Mouse (Mus musculus) lung, embryonic 15.5 days (tissue): ENCODE measurements around the gene Atg4d. TPM values are rescaled to one million over a fixed set of nuclear protein-coding genes. Genes with fewer than 3 reads are reported as not detected.
"Not testable (repeated sequence)": the region's sequence is repeated elsewhere in the genome, so short reads cannot be mapped to it uniquely, and the experiment has no call there.

Source experiments
- ATAC-seq: fragments of 200-750 bp; cut with Nextera tagmentation; 2 replicates; pipeline ENCODE4 v1.8.0; 2017; ENCODE audit warnings: moderate number of reproducible peaks, borderline replicate concordance; ENCODE audit not compliant: low FRiP score, low TSS enrichment; ENCODE audit errors: extremely low read depth
- H3K27ac ChIP-seq: fragments of 300-500 bp; sonication (generic); 2 replicates; pipeline ENCODE4 v1.5.1; 2015; ENCODE audit warnings: moderate library complexity, mild to moderate bottlenecking, inconsistent platforms
- H3K27me3 ChIP-seq: fragments of 300-500 bp; sonication (generic); 2 replicates; pipeline ENCODE4 v1.6.1; 2015; ENCODE audit warnings: inconsistent platforms
- H3K36me3 ChIP-seq: fragments of 300-500 bp; sonication (generic); 2 replicates; pipeline ENCODE4 v1.6.1; 2015; ENCODE audit warnings: inconsistent platforms
- H3K4me1 ChIP-seq: fragments of 300-500 bp; sonication (generic); 2 replicates; pipeline ENCODE4 v1.6.1; 2015; ENCODE audit warnings: inconsistent platforms
- H3K4me2 ChIP-seq: fragments of 300-500 bp; sonication (generic); 2 replicates; pipeline ENCODE4 v1.6.1; 2015; ENCODE audit warnings: inconsistent platforms, mild to moderate bottlenecking, moderate library complexity
- H3K4me3 ChIP-seq: fragments of 300-500 bp; sonication (generic); 2 replicates; pipeline ENCODE4 v1.5.1; 2015; ENCODE audit warnings: mild to moderate bottlenecking, inconsistent platforms
- H3K9ac ChIP-seq: fragments of 300-500 bp; sonication (generic); 2 replicates; pipeline ENCODE4 v1.6.1; 2015; ENCODE audit warnings: inconsistent platforms
- H3K9me3 ChIP-seq: fragments of 300-500 bp; sonication (generic); 2 replicates; pipeline ENCODE4 v1.6.1; 2016; ENCODE audit warnings: inconsistent platforms
- WGBS: fragments of 180-500 bp; shearing (Covaris S2); methylation state at CpG from one replicate; pipeline ENCODE4 v1.1.7; 2015; 5-methylcytosine and 5-hydroxymethylcytosine counted together
- polyA plus RNA-seq: library from polyadenylated mRNA; unstranded; fragments of >200 nt; fragmentation: Nextera tagmentation; extraction: Ambion mirVana; gene quantifications from 2 replicates; pipeline ENCODE4 v1.2.1, GENCODE M21; 2015

Atg4d gene
- polyA plus RNA-seq, 1 experiment from 2014 or later: 42.8 TPM

DNA sequence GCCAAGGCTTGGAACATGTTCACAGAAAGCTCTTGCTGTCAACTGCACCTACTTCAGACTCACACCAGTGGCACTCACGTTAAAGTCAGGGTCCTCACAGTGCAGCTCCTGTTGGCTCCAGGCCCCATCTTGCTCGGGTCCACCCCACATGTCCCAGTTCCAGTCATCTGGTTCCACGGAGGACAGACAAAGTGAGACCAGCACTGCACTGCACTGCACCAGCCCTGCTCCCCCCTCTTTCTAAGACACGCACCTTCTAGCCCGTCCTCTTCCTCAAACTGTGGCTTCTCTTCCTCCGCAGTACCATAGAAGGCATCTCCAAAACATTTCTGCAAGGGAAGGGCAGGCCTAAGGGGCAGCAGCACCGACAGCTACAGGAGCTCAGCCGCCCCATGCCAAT, 11.2 kb downstream of the Atg4d start:
- ATAC-seq: no peak
- Histone ChIP-seq H3K4me1 (no peaks in the 10 kb centered on the region), H3K4me2 (no peak overlapping the region), H3K9ac (no peak overlapping the region), H3K4me3 (no peak overlapping the region), H3K36me3 (peaks cover 89% of the 10 kb centered on the region), H3K9me3 (no peaks in the 10 kb centered on the region), H3K27me3 (no peaks in the 10 kb centered on the region), H3K27ac (no peak overlapping the region)
- 87% methylated on average over 8 of the region's 8 CpGs for WGBS

DNA sequence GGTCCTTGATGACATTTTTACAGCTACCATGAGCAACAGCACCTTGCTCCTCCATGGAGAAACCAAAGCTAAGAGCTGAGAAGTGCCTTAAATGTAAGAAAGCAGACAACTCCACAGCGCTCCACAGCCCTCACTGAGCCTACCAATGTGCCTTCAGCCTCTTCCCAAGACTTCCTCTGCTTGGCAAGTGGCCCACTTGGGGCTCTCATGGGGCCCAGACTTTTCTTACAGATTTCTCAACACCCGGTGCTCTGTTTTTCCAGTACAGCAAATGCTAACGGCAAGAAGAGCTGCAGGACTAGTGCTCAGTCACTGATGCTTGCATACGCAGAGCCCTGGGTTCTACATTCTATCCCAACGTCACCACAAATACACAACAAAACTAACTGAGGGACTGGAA, 12.7 kb downstream of the Atg4d start:
- Histone ChIP-seq H3K4me1 (no peaks in the 10 kb centered on the region), H3K27me3 (no peaks in the 10 kb centered on the region), H3K9ac (no peak overlapping the region), H3K27ac (no peak overlapping the region), H3K36me3 (peaks cover 84% of the 10 kb centered on the region), H3K4me2 (no peak overlapping the region), H3K9me3 (no peaks in the 10 kb centered on the region), H3K4me3 (no peak overlapping the region)
- no peak for ATAC-seq
- 91% methylated on average over 5 of the region's 5 CpGs for WGBS

DNA sequence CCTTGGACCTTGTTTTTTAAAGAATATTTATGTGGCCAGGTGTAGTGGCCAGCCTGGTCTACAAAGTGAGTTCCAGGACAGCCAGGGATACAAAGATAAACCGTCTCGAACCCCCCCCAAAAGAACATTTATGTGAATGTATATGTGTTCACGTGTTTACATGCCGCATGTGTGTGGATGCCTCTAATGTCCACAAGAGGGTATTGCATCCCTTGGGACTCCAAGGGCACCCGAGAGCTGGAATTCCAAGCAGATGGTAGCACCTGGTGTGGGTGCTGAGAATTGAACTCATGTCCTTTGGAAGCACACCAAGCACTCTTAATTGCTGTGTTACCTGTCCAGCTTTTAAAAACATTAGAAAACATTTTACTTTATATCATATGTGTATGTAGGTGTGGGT, 18.5 kb downstream of the Atg4d start:
- WGBS: 84% methylated on average over 5 of the region's 5 CpGs
- ATAC-seq: no peak
- Histone ChIP-seq H3K9ac (no peak overlapping the region), H3K27ac (no peak overlapping the region), H3K4me1 (peaks cover 11% of the 10 kb centered on the region), H3K9me3 (no peaks in the 10 kb centered on the region), H3K36me3 (peaks cover 46% of the 10 kb centered on the region), H3K27me3 (no peaks in the 10 kb centered on the region), H3K4me2 (no peak overlapping the region), H3K4me3 (no peak overlapping the region)

DNA sequence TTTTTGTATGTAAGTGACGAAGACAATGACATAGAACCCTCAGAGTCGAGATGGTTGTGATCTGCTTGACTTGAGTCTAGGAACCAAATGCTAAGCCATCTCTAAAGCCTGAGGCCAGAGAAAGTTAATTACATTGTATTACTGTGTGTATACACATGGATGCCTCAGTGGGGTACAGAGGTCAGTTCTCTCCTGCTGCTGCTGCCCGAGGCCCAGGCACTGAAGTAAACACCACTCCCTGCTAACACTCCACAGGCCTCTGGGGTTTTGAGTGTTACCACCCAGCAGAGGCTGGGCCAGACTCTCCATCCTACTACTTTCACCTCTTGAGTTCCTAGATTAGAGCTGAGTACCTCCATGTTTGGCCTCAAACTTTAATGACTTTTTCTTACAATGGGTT, 18.9 kb downstream of the Atg4d start:
- H3K36me3 ChIP-seq: peaks cover 43% of the 10 kb centered on the region
- 67% methylated on average over 3 of the region's 3 CpGs for WGBS
- H3K9me3 ChIP-seq: no peaks in the 10 kb centered on the region
- no peak overlapping the region for H3K27ac ChIP-seq
- no peak overlapping the region for H3K4me2 ChIP-seq
- no peak overlapping the region for H3K4me3 ChIP-seq
- H3K27me3 ChIP-seq: no peaks in the 10 kb centered on the region
- no peak overlapping the region for H3K9ac ChIP-seq
- peaks cover 15% of the 10 kb centered on the region for H3K4me1 ChIP-seq
- ATAC-seq: no peak

DNA sequence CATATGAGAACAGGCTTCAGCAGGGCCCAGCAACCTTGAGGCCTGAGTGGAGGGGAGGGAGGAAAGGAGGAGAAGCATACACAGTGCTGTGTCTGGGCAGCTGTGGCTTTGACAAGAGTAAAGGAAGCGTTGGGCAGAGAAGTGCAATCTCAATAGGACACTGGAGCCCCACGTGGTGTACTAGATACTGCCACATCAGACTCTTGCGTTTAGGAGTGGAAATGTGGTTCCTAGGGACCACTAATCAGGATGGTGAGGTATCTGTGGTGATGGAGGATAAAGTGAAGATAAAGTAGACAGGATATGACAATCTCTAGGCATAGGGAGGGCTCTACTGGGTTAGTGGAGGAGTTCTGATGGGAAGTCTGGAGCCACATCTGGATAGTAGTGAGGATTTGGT, 21.7 kb downstream of the Atg4d start:
- peak overlapping the region; percentile 76 for H3K4me2 ChIP-seq
- WGBS: 56% methylated on average over 3 of the region's 3 CpGs
- H3K27ac ChIP-seq: no peak overlapping the region
- peaks cover 29% of the 10 kb centered on the region for H3K4me1 ChIP-seq
- ATAC-seq: no peak
- H3K36me3 ChIP-seq: peaks cover 19% of the 10 kb centered on the region
- no peaks in the 10 kb centered on the region for H3K27me3 ChIP-seq
- peak overlapping the region; percentile 67 for H3K4me3 ChIP-seq
- no peaks in the 10 kb centered on the region for H3K9me3 ChIP-seq
- H3K9ac ChIP-seq: peak overlapping the region; percentile 60

DNA sequence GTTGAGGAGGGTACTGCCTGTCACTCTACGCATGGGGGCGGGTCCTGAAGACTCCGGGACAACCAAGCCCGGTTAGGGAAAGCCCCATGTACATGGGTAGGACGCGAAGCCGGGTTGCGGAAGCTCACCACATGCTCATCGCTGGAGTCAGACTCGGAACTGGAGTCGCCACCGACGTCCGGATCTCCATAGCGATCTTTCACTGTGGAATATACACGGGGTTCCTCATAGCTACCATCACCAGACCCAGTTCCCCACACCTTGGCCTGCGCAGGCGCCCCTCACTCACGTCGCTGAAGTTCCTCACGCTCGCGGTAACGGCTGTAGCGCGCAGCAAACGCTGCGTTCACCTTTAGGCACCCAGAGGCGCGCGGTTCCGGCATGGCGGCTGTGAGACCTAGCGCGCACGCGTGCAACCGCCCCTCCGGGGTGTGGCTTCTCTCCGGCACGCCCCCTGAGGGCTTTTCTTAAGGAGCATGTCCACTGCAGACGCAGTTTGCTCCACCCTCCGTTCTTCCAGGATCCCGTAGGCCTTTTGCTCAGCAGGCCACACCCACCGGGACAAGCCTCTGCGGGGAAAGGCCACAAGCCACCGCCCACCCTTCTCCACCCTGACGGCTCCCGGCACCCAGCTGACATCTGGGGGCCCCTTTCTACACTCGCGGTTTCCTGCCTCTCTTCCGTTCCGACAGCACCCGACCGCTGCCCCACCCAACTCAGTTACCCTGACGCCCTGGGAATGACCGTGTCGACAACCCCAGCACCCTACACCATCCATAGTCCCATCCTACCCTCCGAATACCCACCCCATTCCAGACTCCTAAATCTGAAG, 22.7 kb downstream of the Atg4d start, which contains the start of gene Kri1:
Gene Kri1 (minus strand): TSS at position 399 of the 832 bp plus-strand sequence.
- H3K4me1 ChIP-seq: peaks cover 29% of the 10 kb centered on the region
- ATAC-seq: peak; percentile 76
- peak within 1 kb of the TSS; percentile 60 for H3K9ac ChIP-seq
- WGBS: under 1% methylated on average over 59 of the region's 59 CpGs
- H3K4me2 ChIP-seq: peak within 1 kb of the TSS; percentile 76
- peak within 1 kb of the TSS; percentile 80 for H3K27ac ChIP-seq
- no peaks in the 10 kb centered on the region for H3K9me3 ChIP-seq
- peak within 1 kb of the TSS; percentile 67 for H3K4me3 ChIP-seq
- H3K36me3 ChIP-seq: peaks cover 14% of the 10 kb centered on the region
- H3K27me3 ChIP-seq: no peaks in the 10 kb centered on the region

DNA sequence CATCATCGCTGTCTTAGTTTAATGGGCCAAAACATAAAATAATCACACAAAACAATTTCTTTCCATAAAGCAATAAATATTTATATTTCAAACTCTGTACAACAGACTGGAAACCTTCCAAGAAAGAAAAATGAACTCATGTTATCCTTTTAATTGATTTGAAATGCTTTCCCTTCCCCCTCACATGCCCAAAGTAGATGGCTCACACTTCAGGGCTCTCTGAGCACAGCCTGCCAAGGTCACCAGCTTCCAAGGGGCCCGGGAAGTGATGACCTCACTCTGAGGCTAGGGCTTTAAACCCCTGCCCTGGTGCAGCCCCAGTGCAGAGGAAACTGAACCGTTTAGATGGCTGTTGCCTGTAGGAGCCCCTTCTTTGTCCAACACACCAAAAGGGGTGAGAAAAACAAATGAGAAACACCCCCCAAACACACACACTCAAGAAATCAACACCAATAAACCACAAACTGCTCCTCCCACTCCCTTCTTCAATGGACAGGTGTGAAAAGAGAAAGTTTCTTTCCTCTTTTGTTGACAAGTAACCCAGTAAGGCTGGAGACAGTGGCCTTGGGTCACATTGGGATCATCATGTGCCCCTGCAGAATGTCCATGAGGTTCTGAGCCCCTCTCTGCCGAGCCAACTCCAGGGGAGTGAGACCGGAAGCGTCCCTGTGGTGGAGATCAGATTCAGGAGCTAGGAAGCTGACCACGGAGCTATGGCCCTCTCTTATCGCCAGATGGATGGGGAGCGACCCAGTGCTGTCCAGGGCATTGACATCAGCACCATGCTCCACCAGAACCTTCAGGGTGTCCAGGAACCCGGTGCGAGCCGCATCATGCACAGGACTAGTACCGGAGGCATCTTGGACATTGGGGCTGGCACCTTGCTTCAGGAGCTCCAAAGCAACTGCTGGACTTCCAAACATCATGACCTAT, 23.6 kb downstream of the Atg4d start:
- no peaks in the 10 kb centered on the region for H3K27me3 ChIP-seq
- ATAC-seq: no peak
- WGBS: 74% methylated on average over 13 of the region's 13 CpGs

DNA sequence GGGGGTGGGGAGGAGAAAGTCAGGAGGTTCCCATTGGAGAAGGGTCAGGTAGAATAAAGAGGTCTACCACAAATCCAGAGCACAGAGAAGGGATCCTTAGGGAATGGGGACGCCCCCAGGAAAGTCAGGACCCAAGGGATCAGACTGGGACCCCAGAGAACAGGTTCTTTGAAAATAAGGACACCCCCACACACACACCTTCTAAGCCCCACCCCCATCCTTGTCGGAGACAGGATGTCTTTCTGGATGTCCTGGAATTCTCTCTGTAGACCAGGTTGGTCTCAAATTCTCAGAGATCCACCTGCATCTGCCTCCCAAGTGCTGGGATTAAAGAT, 24.2 kb downstream of the Atg4d start:
- H3K27me3 ChIP-seq: no peaks in the 10 kb centered on the region
- no peaks in the 10 kb centered on the region for H3K9me3 ChIP-seq
- 83% methylated on average over 2 of the region's 2 CpGs for WGBS
- peak overlapping the region; percentile 22; the same call in 1 of the 2 replicates for H3K9ac ChIP-seq
- peaks cover 4% of the 10 kb centered on the region for H3K36me3 ChIP-seq
- peak overlapping the region; percentile 67 for H3K4me3 ChIP-seq
- no peak for ATAC-seq
- H3K27ac ChIP-seq: 0 out of 2 replicates have a peak overlapping the region, but pooled peaks have one; percentile 80
- peaks cover 29% of the 10 kb centered on the region for H3K4me1 ChIP-seq
- H3K4me2 ChIP-seq: peak overlapping the region; percentile 76

More for the DNA sequence above, 23.6 kb downstream of the Atg4d start:
- no peaks in the 10 kb centered on the region for H3K9me3 ChIP-seq
- peak overlapping the region; percentile 80 for H3K27ac ChIP-seq
- peak overlapping the region; percentile 22; the same call in 1 of the 2 replicates for H3K9ac ChIP-seq
- peaks cover 29% of the 10 kb centered on the region for H3K4me1 ChIP-seq
- H3K4me3 ChIP-seq: peak overlapping the region; percentile 67
- H3K4me2 ChIP-seq: peak overlapping the region; percentile 76
- peaks cover 10% of the 10 kb centered on the region for H3K36me3 ChIP-seq

DNA sequence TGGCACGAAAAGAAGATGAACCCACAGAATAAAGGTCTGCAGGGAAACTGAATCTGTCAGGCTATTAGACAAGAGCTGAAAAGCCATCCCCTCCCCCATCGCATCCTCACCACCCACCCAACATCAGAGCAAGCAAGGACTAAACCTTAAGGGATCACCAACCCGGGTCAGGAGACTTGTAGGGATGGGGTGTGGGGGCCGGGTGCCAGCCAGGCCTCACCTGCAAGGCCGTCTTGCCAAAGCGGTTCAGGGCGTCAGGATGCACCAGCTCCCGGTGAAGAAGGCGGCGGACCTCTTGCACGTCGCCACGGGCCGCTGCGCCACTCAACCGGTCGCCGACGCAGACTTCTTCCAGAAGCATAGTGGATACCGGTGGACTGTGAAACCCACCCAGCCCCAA, 25.5 kb downstream of the Atg4d start:
- H3K27ac ChIP-seq: peak overlapping the region; percentile 73
- H3K9me3 ChIP-seq: no peaks in the 10 kb centered on the region
- no peak for ATAC-seq
- H3K4me3 ChIP-seq: peak overlapping the region; percentile 67
- H3K36me3 ChIP-seq: no peaks in the 10 kb centered on the region
- under 1% methylated on average over 20 of the region's 20 CpGs for WGBS
- no peaks in the 10 kb centered on the region for H3K27me3 ChIP-seq
- H3K4me2 ChIP-seq: peak overlapping the region; percentile 76
- peak overlapping the region; percentile 90 for H3K9ac ChIP-seq
- H3K4me1 ChIP-seq: peaks cover 29% of the 10 kb centered on the region

DNA sequence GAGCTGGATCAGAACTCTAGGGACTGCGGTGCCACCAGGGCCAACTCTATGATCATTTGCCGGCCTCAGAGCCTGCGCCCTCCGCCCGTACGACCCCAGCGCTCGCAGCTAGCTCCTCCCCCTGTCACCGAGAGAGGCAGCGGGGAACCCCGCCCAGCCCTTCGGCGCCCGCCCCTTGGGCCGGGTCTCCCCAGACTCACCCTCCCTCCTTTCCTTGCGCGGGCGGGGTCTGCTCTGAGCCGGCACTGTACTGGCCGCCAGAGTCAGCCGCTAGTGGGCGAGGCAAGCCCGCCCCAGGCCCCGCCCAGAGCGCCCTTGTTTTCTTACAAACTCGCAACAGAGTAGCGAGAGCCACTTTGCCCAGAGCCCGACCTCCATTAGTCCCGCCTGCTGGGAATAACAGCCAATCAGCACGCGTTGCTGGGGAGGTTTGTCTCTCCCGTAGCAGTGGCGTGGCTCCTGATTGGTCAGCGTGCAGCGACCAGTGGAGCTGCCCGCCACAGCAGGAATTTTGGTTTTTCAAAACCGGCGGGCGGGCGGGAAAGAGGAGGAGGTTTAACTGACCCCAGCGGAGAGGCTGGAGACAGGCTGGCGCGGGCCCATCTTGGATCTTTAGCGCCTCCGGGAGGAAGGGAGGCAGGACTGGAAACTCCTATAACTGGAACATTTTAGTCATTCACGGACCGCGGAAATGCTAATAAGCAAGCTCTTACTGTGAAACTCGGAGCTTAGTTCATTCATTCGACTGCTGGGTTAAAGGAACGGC, 26.1 kb downstream of the Atg4d start, which contains the start of gene Cdkn2d:
Gene Cdkn2d (minus strand): TSS at position 386 of the 766 bp plus-strand sequence.
- H3K9ac ChIP-seq: peak within 1 kb of the TSS; percentile 90
- under 1% methylated on average over 51 of the region's 51 CpGs for WGBS
- H3K27me3 ChIP-seq: no peaks in the 10 kb centered on the region
- H3K36me3 ChIP-seq: no peaks in the 10 kb centered on the region
- peaks cover 29% of the 10 kb centered on the region for H3K4me1 ChIP-seq
- H3K27ac ChIP-seq: peak within 1 kb of the TSS; percentile 86
- peak; percentile 96 for ATAC-seq
- H3K4me3 ChIP-seq: peak within 1 kb of the TSS; percentile 67
- no peaks in the 10 kb centered on the region for H3K9me3 ChIP-seq
- peak within 1 kb of the TSS; percentile 76 for H3K4me2 ChIP-seq

DNA sequence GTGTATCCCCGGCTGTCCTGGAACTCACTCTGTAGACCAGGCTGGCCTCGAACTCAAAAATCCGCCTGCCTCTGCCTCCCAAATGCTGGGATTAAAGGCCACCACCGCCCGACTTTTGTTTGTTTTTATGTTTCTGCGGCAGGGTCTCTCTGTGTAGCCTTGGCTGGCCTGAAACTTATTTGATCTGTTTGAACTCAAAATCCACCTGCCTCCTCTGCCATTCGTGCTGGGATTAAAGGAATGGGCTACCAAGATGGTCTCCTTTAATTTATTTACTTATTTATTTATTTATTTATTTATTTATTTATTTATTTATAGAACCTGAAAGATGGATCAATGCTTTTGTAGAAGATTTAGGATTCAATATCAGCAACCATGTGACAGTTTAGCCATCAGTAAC, 26.8 kb downstream of the Atg4d start:
- not testable (repeated sequence) for H3K27me3 ChIP-seq, H3K36me3 ChIP-seq, ATAC-seq, H3K9me3 ChIP-seq
- peak overlapping the region; percentile 32 for H3K4me3 ChIP-seq
- H3K9ac ChIP-seq: peak overlapping the region; percentile 20
- peak overlapping the region; percentile 86 for H3K27ac ChIP-seq
- peak overlapping the region; percentile 47 for H3K4me2 ChIP-seq
- peaks cover 23% of the 10 kb centered on the region for H3K4me1 ChIP-seq
- WGBS: 11% methylated on average over 7 of the region's 7 CpGs
